Mouse (Mus musculus) hindbrain, embryonic 10.5 days (tissue): ENCODE measurements around the gene Mmrn1. TPM values are rescaled to one million over a fixed set of nuclear protein-coding genes. Genes with fewer than 3 reads are reported as not detected.

Source experiments
- DNase-seq: peaks from one replicate; pipeline ENCODE4 v3.0.0-alpha.2; 2017; ENCODE audit warnings: low spot score
- H3K27ac ChIP-seq: fragments of 300-500 bp; sonication (generic); 2 replicates; pipeline ENCODE4 v1.5.1; 2016; ENCODE audit warnings: mild to moderate bottlenecking, moderate library complexity
- H3K27me3 ChIP-seq: fragments of 300-500 bp; sonication (generic); 2 replicates; pipeline ENCODE4 v1.6.1; 2016; ENCODE audit warnings: mild to moderate bottlenecking; ENCODE audit not compliant: poor library complexity, insufficient read depth, severe bottlenecking
- H3K36me3 ChIP-seq: fragments of 300-500 bp; sonication (generic); 2 replicates; pipeline ENCODE4 v1.6.1; 2016; ENCODE audit warnings: mild to moderate bottlenecking, moderate library complexity
- H3K4me1 ChIP-seq: fragments of 300-500 bp; sonication (generic); replicated peaks from 2 replicates; pipeline ENCODE4 v1.6.1; 2016; ENCODE audit warnings: mild to moderate bottlenecking
- H3K4me3 ChIP-seq: fragments of 300-500 bp; sonication (generic); 2 replicates; pipeline ENCODE4 v1.5.1; 2016; ENCODE audit warnings: mild to moderate bottlenecking, moderate library complexity
- H3K9me3 ChIP-seq: fragments of 300-500 bp; sonication (generic); 2 replicates; pipeline ENCODE4 v1.6.1; 2016; ENCODE audit warnings: mild to moderate bottlenecking, moderate library complexity
- WGBS: fragments of 180-500 bp; shearing (Covaris S2); methylation state at CpG from one replicate; pipeline ENCODE4 v1.1.7; 2016; 5-methylcytosine and 5-hydroxymethylcytosine counted together
- polyA plus RNA-seq: library from polyadenylated mRNA; unstranded; fragments of >200 nt; fragmentation: Nextera tagmentation; extraction: Ambion mirVana; gene quantifications from 2 replicates; pipeline ENCODE4 v1.2.1, GENCODE M21; 2016

The Mmrn1 gene
- polyA plus RNA-seq, 1 experiment from 2014 or later = 3.2 TPM

GRCm38 (mm10) chr6:60996328-60996727 lies 71.6 kb downstream of the Mmrn1 start:
- peaks cover 4% of the 10 kb centered on the region for H3K9me3 ChIP-seq
- H3K4me1 ChIP-seq = peaks cover 6% of the 10 kb centered on the region
- H3K36me3 ChIP-seq = no peaks in the 10 kb centered on the region
- no peaks in the 10 kb centered on the region for H3K27me3 ChIP-seq
- H3K4me3 ChIP-seq = no peak overlapping the region
- 74% methylated on average over 1 of the region's 1 CpGs for WGBS
- no peak overlapping the region for H3K27ac ChIP-seq
- DNase-seq = no peak

GRCm38 (mm10) chr6:61001003-61001790 lies 76.4 kb downstream of the Mmrn1 start:
- Histone ChIP-seq H3K27ac (no peak overlapping the region), H3K4me3 (no peak overlapping the region), H3K9me3 (peaks cover 11% of the 10 kb centered on the region), H3K4me1 (no peaks in the 10 kb centered on the region; the same call in 1 of the 2 replicates), H3K36me3 (no peaks in the 10 kb centered on the region), H3K27me3 (no peaks in the 10 kb centered on the region)
- DNase-seq = no peak
- WGBS = 87% methylated on average over 6 of the region's 6 CpGs

- no peaks in the 10 kb centered on the region; the same call in 1 of the 2 replicates for H3K4me1 ChIP-seq
- H3K27ac ChIP-seq = no peak overlapping the region
- no peak for DNase-seq
- H3K9me3 ChIP-seq = peaks cover 11% of the 10 kb centered on the region
- 55% methylated on average over 3 of the region's 3 CpGs for WGBS
- no peak overlapping the region for H3K4me3 ChIP-seq
- H3K36me3 ChIP-seq = no peaks in the 10 kb centered on the region
- H3K27me3 ChIP-seq = no peaks in the 10 kb centered on the region
These were observed 79.4 kb downstream of the Mmrn1 start for GRCm38 (mm10) chr6:61003916-61004765.

GRCm38 (mm10) chr6:61013780-61014179 lies 89.0 kb downstream of the Mmrn1 start:
- no peak overlapping the region for H3K4me3 ChIP-seq
- no peaks in the 10 kb centered on the region for H3K4me1 ChIP-seq
- WGBS = 77% methylated on average over 5 of the region's 5 CpGs
- H3K9me3 ChIP-seq = no peaks in the 10 kb centered on the region
- no peak overlapping the region for H3K27ac ChIP-seq
- no peak for DNase-seq
- no peaks in the 10 kb centered on the region for H3K27me3 ChIP-seq
- H3K36me3 ChIP-seq = no peaks in the 10 kb centered on the region

- WGBS = 93% methylated on average over 1 of the region's 1 CpGs
- no peaks in the 10 kb centered on the region for H3K4me1 ChIP-seq
- no peak overlapping the region for H3K4me3 ChIP-seq
- H3K27me3 ChIP-seq = no peaks in the 10 kb centered on the region
- H3K36me3 ChIP-seq = no peaks in the 10 kb centered on the region
- DNase-seq = no peak
- no peaks in the 10 kb centered on the region for H3K9me3 ChIP-seq
- H3K27ac ChIP-seq = no peak overlapping the region
These were observed 94.9 kb downstream of the Mmrn1 start for GRCm38 (mm10) chr6:61019689-61020088.

GRCm38 (mm10) chr6:61020995-61021394 lies 96.2 kb downstream of the Mmrn1 start:
- Histone ChIP-seq H3K9me3 (no peaks in the 10 kb centered on the region), H3K4me1 (no peaks in the 10 kb centered on the region), H3K4me3 (no peak overlapping the region), H3K27ac (no peak overlapping the region), H3K36me3 (no peaks in the 10 kb centered on the region), H3K27me3 (no peaks in the 10 kb centered on the region)
- no peak for DNase-seq
- 88% methylated on average over 1 of the region's 1 CpGs for WGBS

GRCm38 (mm10) chr6:61033251-61033650 lies 108.5 kb downstream of the Mmrn1 start:
- DNase-seq = no peak
- no peaks in the 10 kb centered on the region for H3K4me1 ChIP-seq
- H3K9me3 ChIP-seq = no peaks in the 10 kb centered on the region
- 95% methylated on average over 1 of the region's 1 CpGs for WGBS
- H3K27ac ChIP-seq = no peak overlapping the region
- no peaks in the 10 kb centered on the region for H3K27me3 ChIP-seq
- H3K36me3 ChIP-seq = no peaks in the 10 kb centered on the region
- no peak overlapping the region for H3K4me3 ChIP-seq

Other genes starting within 250 kb of the Mmrn1 start
- 24.6 and 25.1 TPM in 2 replicates for gene Snca, start 95.1 kb upstream of the Mmrn1 start, polyA plus RNA-seq